Mouse (Mus musculus) intestine, embryonic 14.5 days (tissue): Measurements from ENCODE around the gene Tns1. TPM values are rescaled to one million over a fixed set of nuclear protein-coding genes. Genes with fewer than 3 reads are reported as not detected.
"Not testable (repeated sequence)": the region's sequence is repeated elsewhere in the genome, so short reads cannot be mapped to it uniquely, and the experiment has no call there.

Experiments used
- ATAC-seq: fragments of 200-750 bp; cut with Nextera tagmentation; replicated peaks from 2 replicates; pipeline ENCODE4 v1.8.0; 2017; ENCODE audit warnings: low read depth, moderate number of reproducible peaks, moderate TSS enrichment, moderate library complexity; ENCODE audit not compliant: low FRiP score, low TSS enrichment
- DNase-seq: peaks from one replicate; pipeline ENCODE4 v3.0.0-alpha.2; 2018; ENCODE audit warnings: low spot score
- H3K27ac ChIP-seq: fragments of 300-500 bp; sonication (generic); 2 replicates; pipeline ENCODE4 v1.5.1; 2014; ENCODE audit warnings: low read depth, mild to moderate bottlenecking, control low read depth
- H3K27me3 ChIP-seq: fragments of 300-500 bp; sonication (generic); replicated peaks from 2 replicates; pipeline ENCODE4 v1.6.1; 2014; ENCODE audit warnings: low read length, control low read depth; ENCODE audit not compliant: control insufficient read depth, insufficient read depth
- H3K36me3 ChIP-seq: fragments of 300-500 bp; sonication (generic); 2 replicates; pipeline ENCODE4 v1.6.1; 2014; ENCODE audit warnings: low read length, control low read depth; ENCODE audit not compliant: control insufficient read depth, insufficient read depth
- H3K4me1 ChIP-seq: fragments of 300-500 bp; sonication (generic); replicated peaks from 2 replicates; pipeline ENCODE4 v1.6.1; 2014; ENCODE audit warnings: low read length, control low read depth, mixed read lengths; ENCODE audit not compliant: control insufficient read depth, insufficient read depth
- H3K4me2 ChIP-seq: fragments of 300-500 bp; sonication (generic); 2 replicates; pipeline ENCODE4 v1.6.1; 2014; ENCODE audit warnings: low read length
- H3K4me3 ChIP-seq: fragments of 300-500 bp; sonication (generic); 2 replicates; pipeline ENCODE4 v1.5.1; 2014; ENCODE audit warnings: low read depth, low read length, control low read depth, mixed read lengths
- H3K9ac ChIP-seq: fragments of 300-500 bp; sonication (generic); 2 replicates; pipeline ENCODE4 v1.6.1; 2014; ENCODE audit warnings: mild to moderate bottlenecking, low read length
- H3K9me3 ChIP-seq: fragments of 300-500 bp; sonication (generic); 2 replicates; pipeline ENCODE4 v1.6.1; 2016; ENCODE audit warnings: low read length, control low read depth; ENCODE audit not compliant: control insufficient read depth
- WGBS: fragments of 180-500 bp; shearing (Covaris S2); extraction: QIAGEN DNeasy Blood & Tissue Kit; methylation state at CpG from one replicate; pipeline ENCODE4 v1.1.7; 2014; 5-methylcytosine and 5-hydroxymethylcytosine counted together
- polyA plus RNA-seq: library from polyadenylated mRNA; unstranded; fragments of >200 nt; fragmentation: Nextera tagmentation; extraction: Ambion mirVana; gene quantifications from 2 replicates; pipeline ENCODE4 v1.2.1, GENCODE M21; 2014

Tns1 gene
- polyA plus RNA-seq, 1 experiment from 2014 or later, result 28.7 TPM

DNA sequence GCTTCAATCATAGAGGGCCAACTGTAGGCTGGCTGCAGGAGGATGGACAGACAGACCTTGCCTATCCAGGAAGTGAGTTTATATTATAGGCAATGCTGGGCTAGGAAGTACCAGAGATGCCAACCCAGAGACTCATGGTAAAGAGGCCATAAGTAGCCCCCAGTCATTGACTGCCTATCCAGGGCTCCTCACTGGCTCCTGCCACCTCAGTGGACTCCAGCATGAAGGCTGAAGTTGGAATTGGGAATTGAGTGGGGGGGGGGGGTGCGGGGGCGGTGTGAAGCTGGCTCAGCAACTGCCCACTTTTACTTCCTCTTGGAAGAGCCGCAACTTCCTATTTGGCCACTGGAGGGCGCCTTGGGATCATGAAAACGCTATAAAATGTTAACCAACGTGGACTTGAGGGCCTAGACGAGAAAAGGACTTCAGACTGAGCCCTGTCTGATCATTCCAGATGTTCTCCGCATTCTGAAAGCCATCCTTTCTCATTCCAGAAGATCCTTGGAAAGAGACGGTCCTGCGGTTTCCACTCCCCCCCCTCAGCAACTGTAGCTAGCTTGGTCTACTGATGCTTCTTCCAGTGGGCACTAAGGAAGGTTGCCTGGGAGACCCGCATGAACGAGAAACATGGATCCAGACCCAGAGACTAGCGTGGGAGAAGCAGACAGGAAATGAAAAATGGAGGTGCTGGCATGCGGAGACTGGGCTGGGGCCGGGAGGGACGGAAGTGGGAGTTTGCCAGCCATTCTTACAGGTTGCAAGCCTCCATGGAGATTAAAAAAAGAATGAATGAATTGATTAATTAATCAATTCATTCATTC is 221.9 kb downstream of the Tns1 start:
- no peaks in the 10 kb centered on the region for H3K27me3 ChIP-seq
- H3K27ac ChIP-seq, result peak overlapping the region; percentile 36; the same call in 1 of the 2 replicates
- ATAC-seq, result peak; percentile 58
- no peak overlapping the region for H3K4me3 ChIP-seq
- H3K4me1 ChIP-seq, result 0 out of 2 replicates have a peak, but pooled peaks cover 5% of the 10 kb centered on the region
- DNase-seq, result peak; percentile 91
- no peak overlapping the region for H3K9ac ChIP-seq
- WGBS, result 9% methylated on average over 16 of the region's 16 CpGs
- H3K9me3 ChIP-seq, result 0 out of 2 replicates have a peak, but pooled peaks cover 3% of the 10 kb centered on the region
- no peaks in the 10 kb centered on the region for H3K36me3 ChIP-seq
- no peak overlapping the region for H3K4me2 ChIP-seq

DNA sequence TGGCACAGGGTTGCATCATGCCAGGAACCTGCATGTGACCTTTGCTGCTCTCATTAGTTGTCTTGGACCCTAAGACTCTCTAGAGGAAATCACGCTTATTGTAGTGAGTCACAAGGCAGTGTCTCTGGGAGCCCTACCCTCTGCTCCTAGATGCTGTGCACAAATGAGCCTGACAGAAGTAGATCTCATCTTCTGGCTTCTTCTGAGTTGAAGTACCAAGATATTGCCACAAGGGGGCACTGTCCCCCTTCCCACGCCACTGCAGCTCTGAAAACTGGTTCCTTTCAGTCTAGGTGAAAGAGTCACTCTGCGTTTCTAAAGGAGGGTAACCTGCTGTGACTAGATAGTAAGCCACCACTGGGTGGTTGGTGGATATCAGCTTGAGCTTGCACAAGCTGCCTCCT is 222.8 kb downstream of the Tns1 start:
- no peak overlapping the region for H3K4me2 ChIP-seq
- ATAC-seq (peak; percentile 24), DNase-seq (peak; percentile 89)
- WGBS, result 5% methylated on average over 3 of the region's 3 CpGs
- H3K36me3 ChIP-seq, result no peaks in the 10 kb centered on the region
- 0 out of 2 replicates have a peak, but pooled peaks cover 5% of the 10 kb centered on the region for H3K4me1 ChIP-seq
- no peak overlapping the region for H3K9ac ChIP-seq
- no peaks in the 10 kb centered on the region for H3K27me3 ChIP-seq
- no peak overlapping the region for H3K4me3 ChIP-seq
- H3K27ac ChIP-seq, result no peak overlapping the region
- H3K9me3 ChIP-seq, result no peaks in the 10 kb centered on the region

DNA sequence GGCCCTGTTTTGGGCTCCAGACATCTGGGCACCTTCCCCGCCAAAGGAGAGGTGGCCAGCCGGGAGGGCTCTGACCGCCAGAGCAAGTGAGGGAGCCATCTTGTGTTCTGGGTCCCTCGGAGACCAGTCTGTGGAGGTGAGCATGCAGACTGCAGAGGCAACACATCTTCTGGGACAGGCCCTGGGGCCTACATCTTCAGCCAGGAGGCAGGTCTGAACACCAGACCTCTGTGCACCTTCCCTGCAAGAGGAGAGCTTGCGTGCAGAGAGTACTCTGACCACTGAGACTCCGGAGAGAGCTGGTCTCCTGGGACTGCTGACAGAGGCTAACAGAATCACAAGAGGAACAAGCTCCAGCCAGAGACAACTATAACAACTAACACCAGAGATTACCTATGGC is 228.8 kb downstream of the Tns1 start:
- 94% methylated on average over 6 of the region's 6 CpGs for WGBS
- ATAC-seq, H3K4me2 ChIP-seq, H3K27me3 ChIP-seq, DNase-seq, H3K9me3 ChIP-seq, H3K4me3 ChIP-seq, H3K4me1 ChIP-seq, H3K36me3 ChIP-seq, H3K27ac ChIP-seq, H3K9ac ChIP-seq: not testable (repeated sequence)

DNA sequence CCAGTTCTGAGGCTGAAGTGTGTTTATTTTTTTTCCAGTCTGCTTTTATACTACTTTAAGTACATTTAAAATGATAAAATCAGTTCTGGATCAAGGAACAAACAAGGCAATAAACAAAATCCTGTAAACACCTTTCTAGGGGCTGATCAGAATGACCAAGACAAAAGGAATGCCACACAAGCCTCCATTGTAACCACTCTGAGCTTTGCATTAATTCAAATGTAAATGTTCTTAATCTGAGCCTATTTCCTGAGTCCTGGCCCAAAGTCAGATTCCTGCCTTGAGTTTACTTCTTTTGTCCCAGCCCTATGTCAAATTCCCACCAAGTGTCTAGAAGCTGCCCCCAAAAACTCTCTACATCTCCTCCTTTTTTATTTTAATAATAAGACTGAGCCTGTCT is 243.5 kb downstream of the Tns1 start:
- no peak overlapping the region for H3K4me2 ChIP-seq
- no peaks in the 10 kb centered on the region for H3K9me3 ChIP-seq
- H3K27me3 ChIP-seq, result no peaks in the 10 kb centered on the region
- ATAC-seq (no peak), DNase-seq (no peak)
- H3K4me3 ChIP-seq, result no peak overlapping the region
- H3K9ac ChIP-seq, result no peak overlapping the region
- H3K4me1 ChIP-seq, result no peaks in the 10 kb centered on the region
- H3K36me3 ChIP-seq, result no peaks in the 10 kb centered on the region
- H3K27ac ChIP-seq, result no peak overlapping the region

DNA sequence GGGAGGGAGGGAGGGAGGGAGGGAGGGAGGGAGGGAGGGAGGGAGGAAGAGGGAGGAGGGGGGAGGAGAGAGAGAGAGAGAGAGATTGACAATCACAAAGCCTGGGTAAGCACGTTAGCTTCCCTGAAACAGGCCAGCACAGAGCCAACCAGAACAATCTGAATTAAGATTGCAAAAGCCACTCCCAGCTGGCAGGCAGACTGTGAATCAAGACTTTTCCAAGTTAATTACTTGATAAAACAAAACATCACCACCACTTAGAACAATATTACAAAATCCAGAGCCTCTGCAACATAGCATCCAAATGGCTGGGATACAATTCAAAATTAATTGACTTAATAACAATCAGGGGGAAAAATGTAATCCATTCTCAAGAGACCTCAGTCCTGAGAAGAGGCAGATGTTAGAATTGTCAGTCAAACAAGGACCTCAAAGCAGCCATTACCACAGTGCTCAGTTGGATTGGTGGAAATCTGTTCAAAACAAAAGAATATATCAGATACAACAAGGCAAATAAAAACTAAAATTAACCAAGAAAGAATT is 248.5 kb downstream of the Tns1 start:
- no peak for ATAC-seq
- Histone ChIP-seq H3K9me3 (no peaks in the 10 kb centered on the region), H3K4me3 (no peak overlapping the region), H3K36me3 (no peaks in the 10 kb centered on the region), H3K4me1 (no peaks in the 10 kb centered on the region), H3K4me2 (no peak overlapping the region), H3K27me3 (no peaks in the 10 kb centered on the region), H3K9ac (no peak overlapping the region), H3K27ac (no peak overlapping the region)
- DNase-seq, result peak; percentile 28
- 43% methylated on average over 1 of the region's 1 CpGs for WGBS

DNA sequence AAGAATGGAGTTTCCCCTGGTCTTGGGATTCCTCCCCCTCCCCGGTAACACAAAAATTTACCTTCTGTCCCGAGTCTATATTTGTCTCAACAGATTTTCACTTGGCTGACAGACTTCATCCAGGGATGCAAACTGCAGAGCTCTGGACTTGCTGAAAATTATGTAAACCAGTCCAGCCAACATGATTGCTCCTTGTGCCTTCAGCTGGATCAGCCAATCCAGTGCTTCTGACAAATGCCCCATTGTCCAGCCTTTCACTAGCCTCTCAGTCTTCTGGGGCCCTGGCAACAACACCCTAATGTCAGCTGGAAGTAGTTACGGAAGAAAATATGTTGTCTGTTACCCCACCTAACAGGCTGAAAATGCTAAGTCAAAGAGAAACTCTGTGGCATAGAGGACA is 259.9 kb downstream of the Tns1 start:
- no peaks in the 10 kb centered on the region for H3K27me3 ChIP-seq
- H3K9me3 ChIP-seq, result no peaks in the 10 kb centered on the region
- DNase-seq (no peak), ATAC-seq (no peak)
- no peak overlapping the region for H3K4me2 ChIP-seq
- no peak overlapping the region for H3K4me3 ChIP-seq
- no peaks in the 10 kb centered on the region for H3K36me3 ChIP-seq
- no peak overlapping the region for H3K27ac ChIP-seq
- no peak overlapping the region for H3K9ac ChIP-seq
- WGBS, result 74% methylated on average over 3 of the region's 3 CpGs
- peaks cover 6% of the 10 kb centered on the region for H3K4me1 ChIP-seq

DNA sequence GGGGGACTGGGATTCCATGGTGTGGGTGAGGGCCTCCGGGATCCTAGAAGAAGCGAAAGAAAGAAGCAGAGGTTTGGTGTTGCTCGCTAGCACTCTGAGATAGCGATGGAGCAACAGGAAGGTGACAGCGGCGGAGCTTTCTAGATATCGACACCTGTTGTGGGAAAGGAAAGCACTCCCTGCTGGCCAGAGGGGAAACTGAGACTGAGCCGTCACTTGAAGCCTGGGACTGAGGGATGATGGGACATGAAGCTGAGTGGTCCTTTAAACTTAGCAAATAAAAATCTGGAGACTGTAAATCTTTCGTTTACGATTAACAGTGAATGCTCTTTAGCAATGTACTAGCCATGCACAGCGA is 261.2 kb downstream of the Tns1 start:
- Histone ChIP-seq H3K36me3 (no peaks in the 10 kb centered on the region), H3K4me2 (peak overlapping the region; percentile 40), H3K27me3 (no peaks in the 10 kb centered on the region), H3K9ac (peak overlapping the region; percentile 39; the same call in 1 of the 2 replicates), H3K4me1 (peaks cover 6% of the 10 kb centered on the region), H3K9me3 (no peaks in the 10 kb centered on the region), H3K27ac (no peak overlapping the region), H3K4me3 (no peak overlapping the region)
- DNase-seq, result no peak
- 41% methylated on average over 11 of the region's 11 CpGs for WGBS
- ATAC-seq, result peak; percentile 54

DNA sequence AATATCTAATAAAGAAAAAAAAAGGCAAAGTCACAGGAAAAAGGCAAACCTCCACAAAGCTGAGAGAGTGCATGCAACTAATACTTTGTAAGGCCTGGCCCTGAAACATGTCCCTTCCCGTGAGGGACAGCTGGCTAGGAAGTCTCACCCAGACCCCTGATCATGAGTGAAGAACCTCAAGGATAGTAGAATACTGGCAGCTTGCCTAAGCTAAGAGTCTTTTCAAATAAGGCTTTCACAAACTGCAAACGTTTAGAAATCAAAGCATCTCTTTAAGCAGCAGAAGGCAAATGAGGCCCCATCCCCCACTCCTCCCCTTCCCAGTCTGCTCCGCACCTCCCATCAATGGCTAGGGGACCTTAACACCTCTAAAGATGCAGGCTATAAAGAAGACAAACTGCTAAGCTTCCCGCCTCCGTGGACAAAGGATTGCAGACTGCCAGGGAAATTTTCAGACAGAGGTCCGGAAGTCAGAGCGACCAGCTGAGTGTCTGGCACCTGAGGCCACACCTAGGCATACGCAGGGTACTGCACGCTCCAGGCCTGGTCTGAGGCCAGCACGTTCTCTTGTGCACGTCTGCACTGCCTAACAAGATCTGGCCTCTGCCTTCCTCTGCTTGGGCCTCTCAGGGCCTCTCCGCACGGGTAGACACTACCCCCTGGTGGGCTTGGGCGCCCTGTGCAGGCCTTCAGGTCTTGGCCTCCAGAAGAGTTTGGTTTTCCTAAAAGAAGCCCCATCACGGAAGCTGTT is 261.8 kb downstream of the Tns1 start:
- no peak overlapping the region for H3K4me3 ChIP-seq
- H3K9me3 ChIP-seq, result no peaks in the 10 kb centered on the region
- H3K4me2 ChIP-seq, result peak overlapping the region; percentile 40
- H3K27me3 ChIP-seq, result no peaks in the 10 kb centered on the region
- peaks cover 6% of the 10 kb centered on the region for H3K4me1 ChIP-seq
- H3K9ac ChIP-seq, result peak overlapping the region; percentile 39
- peak overlapping the region; percentile 12; the same call in 1 of the 2 replicates for H3K27ac ChIP-seq
- ATAC-seq (peak; percentile 99), DNase-seq (peak; percentile 93)
- H3K36me3 ChIP-seq, result no peaks in the 10 kb centered on the region
- WGBS, result 9% methylated on average over 15 of the region's 15 CpGs
